Mouse (Mus musculus): ENCODE results near the gene Smarca2. TPM values are rescaled to one million over a fixed set of nuclear protein-coding genes. Genes with fewer than 3 reads are reported as not detected.
A peak's percentile ranks its signal among the peaks of the same experiment; 100 is the strongest.
"Not testable (repeated sequence)": the region's sequence is repeated elsewhere in the genome, so short reads cannot be mapped to it uniquely, and the experiment has no call there.

Smarca2 gene
- total RNA-seq, 1 experiment from 2014 or later, result 207 TPM

- no peak for ATAC-seq (replicated peaks in 1 of 2; ENCODE audit: insufficient read depth in 1 of 2, low FRiP score in 2 of 2, low TSS enrichment in 1 of 2, low read depth in 1 of 2, poor library complexity in 2 of 2, severe bottlenecking in 2 of 2)
These were observed 119.0 kb downstream of the Smarca2 start for GRCm38 (mm10) chr19:26723899-26724298.

GRCm38 (mm10) chr19:26724626-26725025 lies 119.8 kb downstream of the Smarca2 start:
- no peak for ATAC-seq (replicated peaks in 1 of 2; ENCODE audit: insufficient read depth in 1 of 2, low FRiP score in 2 of 2, low TSS enrichment in 1 of 2, low read depth in 1 of 2, poor library complexity in 2 of 2, severe bottlenecking in 2 of 2)

- no peak for ATAC-seq (replicated peaks in 1 of 2; ENCODE audit: insufficient read depth in 1 of 2, low FRiP score in 2 of 2, low TSS enrichment in 1 of 2, low read depth in 1 of 2, poor library complexity in 2 of 2, severe bottlenecking in 2 of 2)
These were observed 122.9 kb downstream of the Smarca2 start for GRCm38 (mm10) chr19:26727796-26728195.

GRCm38 (mm10) chr19:26730486-26730885 lies 125.6 kb downstream of the Smarca2 start:
- ATAC-seq (replicated peaks in 1 of 2; ENCODE audit: insufficient read depth in 1 of 2, low FRiP score in 2 of 2, low TSS enrichment in 1 of 2, low read depth in 1 of 2, poor library complexity in 2 of 2, severe bottlenecking in 2 of 2), result no peak

- no peak for ATAC-seq (replicated peaks in 1 of 2; ENCODE audit: insufficient read depth in 1 of 2, low FRiP score in 2 of 2, low TSS enrichment in 1 of 2, low read depth in 1 of 2, poor library complexity in 2 of 2, severe bottlenecking in 2 of 2)
These were observed 126.3 kb downstream of the Smarca2 start for GRCm38 (mm10) chr19:26731121-26731520.

GRCm38 (mm10) chr19:26731809-26732208 lies 127.0 kb downstream of the Smarca2 start:
- ATAC-seq (replicated peaks in 1 of 2; ENCODE audit: insufficient read depth in 1 of 2, low FRiP score in 2 of 2, low TSS enrichment in 1 of 2, low read depth in 1 of 2, poor library complexity in 2 of 2, severe bottlenecking in 2 of 2), result no peak

- ATAC-seq (replicated peaks in 1 of 2; ENCODE audit: insufficient read depth in 1 of 2, low FRiP score in 2 of 2, low TSS enrichment in 1 of 2, low read depth in 1 of 2, poor library complexity in 2 of 2, severe bottlenecking in 2 of 2), result no peak
These were observed 128.2 kb downstream of the Smarca2 start for GRCm38 (mm10) chr19:26733055-26733454.

GRCm38 (mm10) chr19:26733546-26734100 lies 128.8 kb downstream of the Smarca2 start:
- no peak for ATAC-seq (replicated peaks in 1 of 2; ENCODE audit: insufficient read depth in 1 of 2, low FRiP score in 2 of 2, low TSS enrichment in 1 of 2, low read depth in 1 of 2, poor library complexity in 2 of 2, severe bottlenecking in 2 of 2)

GRCm38 (mm10) chr19:26734704-26735109 lies 129.9 kb downstream of the Smarca2 start:
- no peak; a peak in 1 of 4 replicates for ATAC-seq (replicated peaks in 1 of 2; ENCODE audit: insufficient read depth in 1 of 2, low FRiP score in 2 of 2, low TSS enrichment in 1 of 2, low read depth in 1 of 2, poor library complexity in 2 of 2, severe bottlenecking in 2 of 2)

GRCm38 (mm10) chr19:26745021-26745420 lies 140.2 kb downstream of the Smarca2 start:
- not testable (repeated sequence) for ATAC-seq (replicated peaks in 1 of 2; ENCODE audit: insufficient read depth in 1 of 2, low FRiP score in 2 of 2, low TSS enrichment in 1 of 2, low read depth in 1 of 2, poor library complexity in 2 of 2, severe bottlenecking in 2 of 2)

GRCm38 (mm10) chr19:26745567-26745966 lies 140.7 kb downstream of the Smarca2 start:
- ATAC-seq (replicated peaks in 1 of 2; ENCODE audit: insufficient read depth in 1 of 2, low FRiP score in 2 of 2, low TSS enrichment in 1 of 2, low read depth in 1 of 2, poor library complexity in 2 of 2, severe bottlenecking in 2 of 2), result no peak

GRCm38 (mm10) chr19:26746290-26746689 lies 141.4 kb downstream of the Smarca2 start:
- no peak for ATAC-seq (replicated peaks in 1 of 2; ENCODE audit: insufficient read depth in 1 of 2, low FRiP score in 2 of 2, low TSS enrichment in 1 of 2, low read depth in 1 of 2, poor library complexity in 2 of 2, severe bottlenecking in 2 of 2)

- ATAC-seq (replicated peaks in 1 of 2; ENCODE audit: insufficient read depth in 1 of 2, low FRiP score in 2 of 2, low TSS enrichment in 1 of 2, low read depth in 1 of 2, poor library complexity in 2 of 2, severe bottlenecking in 2 of 2), result no peak
These were observed 142.0 kb downstream of the Smarca2 start for GRCm38 (mm10) chr19:26746709-26747467.

- peak; percentile 84 to 87 for ATAC-seq (replicated peaks in 1 of 2; ENCODE audit: insufficient read depth in 1 of 2, low FRiP score in 2 of 2, low TSS enrichment in 1 of 2, low read depth in 1 of 2, poor library complexity in 2 of 2, severe bottlenecking in 2 of 2)
These were observed 143.0 kb downstream of the Smarca2 start for GRCm38 (mm10) chr19:26747571-26748539.

GRCm38 (mm10) chr19:26748676-26749075 lies 143.8 kb downstream of the Smarca2 start:
- no peak for ATAC-seq (replicated peaks in 1 of 2; ENCODE audit: insufficient read depth in 1 of 2, low FRiP score in 2 of 2, low TSS enrichment in 1 of 2, low read depth in 1 of 2, poor library complexity in 2 of 2, severe bottlenecking in 2 of 2)

GRCm38 (mm10) chr19:26749427-26750137 lies 144.7 kb downstream of the Smarca2 start:
- ATAC-seq (replicated peaks in 1 of 2; ENCODE audit: insufficient read depth in 1 of 2, low FRiP score in 2 of 2, low TSS enrichment in 1 of 2, low read depth in 1 of 2, poor library complexity in 2 of 2, severe bottlenecking in 2 of 2), result no peak

GRCm38 (mm10) chr19:26752611-26753163 lies 147.8 kb downstream of the Smarca2 start:
- no peak for ATAC-seq (replicated peaks in 1 of 2; ENCODE audit: insufficient read depth in 1 of 2, low FRiP score in 2 of 2, low TSS enrichment in 1 of 2, low read depth in 1 of 2, poor library complexity in 2 of 2, severe bottlenecking in 2 of 2)

All from hematopoietic stem cell, adult 5-6 weeks (primary cell).